Mouse (Mus musculus) gastrocnemius, postnatal 36 days (tissue): ENCODE measurements around the gene Zfyve16. TPM values are rescaled to one million over a fixed set of nuclear protein-coding genes. Genes with fewer than 3 reads are reported as not detected.
A peak's percentile ranks its signal among the peaks of the same experiment; 100 is the strongest.

Source experiments
- DNase-seq, 2 experiments: peaks; one replicate each; pipeline ENCODE4 v3.0.0; 2022
- intact Hi-C: fragments of 180-260 bp; cut with DNase I; formaldehyde crosslinking; loops from one replicate; pipeline ENCODE4 v1.15.1; 2025
- long read RNA-seq, 2 experiments: library from polyadenylated mRNA; stranded (forward); transcript quantifications; one replicate each; pipeline ENCODE4 v2.0.0; 2021
- total RNA-seq, 2 experiments: library from RNA; stranded (reverse); gene quantifications; 2 replicates each; pipeline ENCODE4 v1.2.3; 2021

The Zfyve16 gene
- 1 to 10 TPM; 7.1 to 8.0 TPM for total RNA-seq
- long read RNA-seq, experiment 1, partial matches to known transcripts = 4 of 4 reads
- long read RNA-seq, experiment 1, other reads (novel, unspliced or antisense) = 0 of 4 reads
- long read RNA-seq, experiment 2 = 0 reads

GRCm38 (mm10) chr13:92530721-92531211 lies at the start of gene Zfyve16:
TSS of gene Zfyve16 (minus strand) at chr13:92530868.
- intact Hi-C loops = no loop called here
- DNase-seq = peak; percentile 96 to 98

- DNase-seq = no peak
- intact Hi-C loops = no loop called here
Observed at GRCm38 (mm10) chr13:92578210-92578609, 47.5 kb upstream of the Zfyve16 start.

GRCm38 (mm10) chr13:92576688-92577087 lies 46.0 kb upstream of the Zfyve16 start:
- DNase-seq = no peak
- intact Hi-C loops = no loop called here

GRCm38 (mm10) chr13:92576072-92576471 lies 45.4 kb upstream of the Zfyve16 start, which contains the start of gene Spz1:
TSS of gene Spz1 (minus strand) at chr13:92576172.
- no peak for DNase-seq
- intact Hi-C loops = no loop called here

GRCm38 (mm10) chr13:92559429-92559828 lies 28.8 kb upstream of the Zfyve16 start:
- intact Hi-C loops = no loop called here
- no peak for DNase-seq

- no peak for DNase-seq
- intact Hi-C loops = no loop called here
Observed at GRCm38 (mm10) chr13:92557229-92557628, 26.6 kb upstream of the Zfyve16 start.

GRCm38 (mm10) chr13:92556458-92557126 lies 25.9 kb upstream of the Zfyve16 start:
- no peak for DNase-seq
- intact Hi-C loops = no loop called here

- no peak for DNase-seq
- intact Hi-C loops = no loop called here
Observed at GRCm38 (mm10) chr13:92547093-92547492, 16.4 kb upstream of the Zfyve16 start.

- no peak for DNase-seq
- intact Hi-C loops = no loop called here
Observed at GRCm38 (mm10) chr13:92540997-92541396, 10.3 kb upstream of the Zfyve16 start.

GRCm38 (mm10) chr13:92539126-92539525 lies 8.5 kb upstream of the Zfyve16 start:
- intact Hi-C loops = no loop called here

GRCm38 (mm10) chr13:92533801-92534200 lies 3.1 kb upstream of the Zfyve16 start:
- DNase-seq = no peak
- intact Hi-C loops = no loop called here

More at GRCm38 (mm10) chr13:92539126-92539525, 8.5 kb upstream of the Zfyve16 start:
- no peak for DNase-seq

- intact Hi-C loops = no loop called here
- no peak for DNase-seq
Observed at GRCm38 (mm10) chr13:92532216-92532615, 1.5 kb upstream of the Zfyve16 start.

- intact Hi-C loops = no loop called here
- no peak for DNase-seq
Observed at GRCm38 (mm10) chr13:92531237-92531636, 569 bp upstream of the Zfyve16 start.

GRCm38 (mm10) chr13:92529828-92530720 lies 594 bp downstream of the Zfyve16 start:
- intact Hi-C loops = no loop called here
- no peak for DNase-seq

- intact Hi-C loops = no loop called here
- no peak for DNase-seq
Observed at GRCm38 (mm10) chr13:92523178-92523813, 7.4 kb downstream of the Zfyve16 start.

- no peak for DNase-seq
Observed at GRCm38 (mm10) chr13:92504871-92505270, 25.8 kb downstream of the Zfyve16 start.

GRCm38 (mm10) chr13:92491923-92492322 lies 38.7 kb downstream of the Zfyve16 start:
- intact Hi-C loops = no loop called here
- no peak for DNase-seq

More at GRCm38 (mm10) chr13:92504871-92505270, 25.8 kb downstream of the Zfyve16 start:
- intact Hi-C loops = no loop called here

GRCm38 (mm10) chr13:92490817-92491216 lies 39.9 kb downstream of the Zfyve16 start:
- no peak for DNase-seq
- intact Hi-C loops = no loop called here

GRCm38 (mm10) chr13:92483852-92484463 lies 46.7 kb downstream of the Zfyve16 start, which contains the start of gene Fam151b:
TSS of gene Fam151b (minus strand) at chr13:92484015.
- DNase-seq = peak; percentile 79 to 86
- intact Hi-C loops = loop anchor here (10.0 kb wide), 1 partner anchor 129 kb away; the partner anchor contains the start of genes Dhfr and Msh3

GRCm38 (mm10) chr13:92483348-92483747 lies 47.3 kb downstream of the Zfyve16 start:
- no peak for DNase-seq
- intact Hi-C loops = loop anchor here (10.0 kb wide), 1 partner anchor 129 kb away; the partner anchor contains the start of genes Dhfr and Msh3
